In the genomic region with DNA sequence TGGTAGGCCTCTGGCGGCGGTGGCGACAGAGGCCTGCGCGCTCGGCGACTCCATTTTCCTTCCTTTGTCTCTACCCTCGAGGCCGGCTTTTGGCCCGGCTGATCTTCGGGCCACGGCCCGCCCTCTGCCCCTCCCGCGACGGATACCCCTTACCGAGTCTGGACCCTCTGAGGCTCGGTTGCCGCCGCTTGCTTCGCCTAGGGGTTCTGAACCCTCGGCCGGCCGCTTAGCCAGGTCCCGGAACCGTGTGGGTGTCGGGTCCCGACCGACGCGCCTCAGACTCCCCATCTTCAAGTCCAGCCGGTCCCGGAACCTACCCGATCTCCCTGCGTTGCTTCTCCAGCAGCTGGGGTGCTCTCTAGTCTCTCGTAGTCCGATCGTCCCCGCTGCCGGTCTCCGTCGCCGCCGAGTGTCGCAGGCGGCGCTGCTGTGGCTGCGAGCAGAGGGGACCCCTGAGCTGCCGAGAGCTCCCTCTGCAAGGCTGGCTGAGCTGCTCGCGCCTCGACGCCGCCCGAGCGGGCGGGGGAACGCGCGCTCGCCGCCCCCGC, we compare ENCODE assay signal across 9 mouse cellular contexts. TPM values are rescaled to one million over a fixed set of nuclear protein-coding genes. Genes with fewer than 3 reads are reported as not detected.
DNase-seq lines count a peak whose midpoint lies in the region; ATAC-seq and TF ChIP-seq lines count a peak whose summit lies in the region.
"Had no signal": no experiment of that assay in that cellular context is flagged by ENCODE, and none has a peak within 500 bp of the region (broad histone marks: within the 10 kb centered on the region; RNA-seq: fewer than 3 reads in every experiment).

A gene (minus strand): TSS at position 431 of the 548 bp plus-strand sequence.

- no peak for TF ChIP-seq EP300 in heart, postnatal 0 days (IDR thresholded peaks at IDR 0.05; ENCODE audit: low read depth)

- H3K27me3 ChIP-seq in heart, embryonic 10.5 days (ENCODE audit: insufficient read depth, poor library complexity, severe bottlenecking): no peaks in the 10 kb centered on the region
- H3K27me3 ChIP-seq in embryonic facial prominence, embryonic 10.5 days (replicated peaks; ENCODE audit: low read depth, poor library complexity, severe bottlenecking): no peaks in the 10 kb centered on the region
- no peaks in the 10 kb centered on the region for H3K27me3 ChIP-seq in heart, postnatal 0 days (ENCODE audit: control insufficient read depth, insufficient read depth, low read length)
- no peaks in the 10 kb centered on the region for H3K27me3 ChIP-seq in limb, embryonic 12.5 days
- H3K27me3 ChIP-seq in midbrain, embryonic 13.5 days: no peaks in the 10 kb centered on the region
- H3K27me3 ChIP-seq in testis, adult 2 months (ENCODE audit: control insufficient read depth, insufficient read depth, low read length): no peaks in the 10 kb centered on the region

- peak within 1 kb of the TSS; percentile 97 for H3K9ac ChIP-seq in heart, postnatal 0 days (replicated peaks; ENCODE audit: low read depth, low read length)
- peak within 1 kb of the TSS; percentile 98 for H3K9ac ChIP-seq in limb, embryonic 12.5 days (replicated peaks)
- peak within 1 kb of the TSS; percentile 88 for H3K9ac ChIP-seq in midbrain, embryonic 13.5 days (replicated peaks)

- ATAC-seq in heart, postnatal 0 days (ENCODE audit: insufficient read depth, low read depth): peak; percentile 25
- ATAC-seq in limb, embryonic 12.5 days (ENCODE audit: insufficient number of reproducible peaks, insufficient read depth, low FRiP score, low TSS enrichment, low read depth): peak; percentile 42
- peak; percentile 46 for ATAC-seq in midbrain, embryonic 13.5 days

- peak within 1 kb of the TSS; percentile 94 for H3K4me3 ChIP-seq in heart, embryonic 10.5 days
- peak within 1 kb of the TSS; percentile 96 for H3K4me3 ChIP-seq in embryonic facial prominence, embryonic 10.5 days
- peak within 1 kb of the TSS; percentile 83 for H3K4me3 ChIP-seq in heart, postnatal 0 days (ENCODE audit: low read depth, low read length)
- peak within 1 kb of the TSS; percentile 86 for H3K4me3 ChIP-seq in limb, embryonic 12.5 days (replicated peaks)
- peak within 1 kb of the TSS; percentile 86 for H3K4me3 ChIP-seq in midbrain, embryonic 13.5 days (replicated peaks)
- H3K4me3 ChIP-seq in testis, adult 2 months (ENCODE audit: control insufficient read depth, low read depth, low read length): peak within 1 kb of the TSS; percentile 97

- H3K4me2 ChIP-seq in heart, postnatal 0 days (ENCODE audit: low read depth, low read length): peak within 1 kb of the TSS; percentile 71
- peak within 1 kb of the TSS; percentile 89 for H3K4me2 ChIP-seq in limb, embryonic 12.5 days
- peak within 1 kb of the TSS; percentile 86 for H3K4me2 ChIP-seq in midbrain, embryonic 13.5 days (replicated peaks)

- TF ChIP-seq CTCF in heart, postnatal 0 days (IDR thresholded peaks at IDR 0.05; ENCODE audit: low read depth): peak; percentile 18; the same call in 1 of the 2 replicates
- TF ChIP-seq CTCF in testis, adult 2 months (IDR thresholded peaks at IDR 0.05; ENCODE audit: control insufficient read depth, insufficient read depth, insufficient replicate concordance, low read depth, low read length): no peak

- TF ChIP-seq POLR2A in testis, adult 2 months (IDR thresholded peaks at IDR 0.05; ENCODE audit: control insufficient read depth, low read depth, low read length): no peak

- 0 out of 2 replicates have a peak, but pooled peaks cover 4% of the 10 kb centered on the region for H3K36me3 ChIP-seq in heart, embryonic 10.5 days
- H3K36me3 ChIP-seq in embryonic facial prominence, embryonic 10.5 days (replicated peaks): peaks cover 17% of the 10 kb centered on the region
- H3K36me3 ChIP-seq in heart, postnatal 0 days (replicated peaks; ENCODE audit: control insufficient read depth, insufficient read depth, low read length): no peaks in the 10 kb centered on the region
- H3K36me3 ChIP-seq in limb, embryonic 12.5 days: no peaks in the 10 kb centered on the region
- H3K36me3 ChIP-seq in midbrain, embryonic 13.5 days: peaks cover 4% of the 10 kb centered on the region; the same call in 1 of the 2 replicates
- no peaks in the 10 kb centered on the region for H3K36me3 ChIP-seq in testis, adult 2 months (ENCODE audit: control insufficient read depth, insufficient read depth, low read length)

- DNase-seq in heart, embryonic 10.5 days (ENCODE audit: low spot score): peak; percentile 90
- no peak for DNase-seq in heart, adult 9 months (ENCODE audit: low spot score in 2 of 2)
- peak; percentile 64 for DNase-seq in MN1 (ENCODE audit: low spot score)
- no peak for DNase-seq in embryonic facial prominence, embryonic 10.5 days (ENCODE audit: low spot score)
- DNase-seq in heart, postnatal 0 days (ENCODE audit: low spot score): peak; percentile 54

- under 1% methylated on average over 63 of the region's 63 CpGs for WGBS in heart, embryonic 10.5 days
- WGBS in embryonic facial prominence, embryonic 10.5 days: under 1% methylated on average over 63 of the region's 63 CpGs
- under 1% methylated on average over 59 of the region's 63 CpGs for WGBS in heart, postnatal 0 days
- under 1% methylated on average over 62 of the region's 63 CpGs for WGBS in limb, embryonic 12.5 days
- under 1% methylated on average over 59 of the region's 63 CpGs for WGBS in midbrain, embryonic 13.5 days

- peak within 1 kb of the TSS; percentile 99 for H3K27ac ChIP-seq in heart, embryonic 10.5 days
- peak within 1 kb of the TSS; percentile 100 for H3K27ac ChIP-seq in embryonic facial prominence, embryonic 10.5 days (replicated peaks)
- H3K27ac ChIP-seq in heart, postnatal 0 days (ENCODE audit: low read depth): peak within 1 kb of the TSS; percentile 98
- peak within 1 kb of the TSS; percentile 100 for H3K27ac ChIP-seq in limb, embryonic 12.5 days
- peak within 1 kb of the TSS; percentile 97 for H3K27ac ChIP-seq in midbrain, embryonic 13.5 days
- H3K27ac ChIP-seq in testis, adult 2 months (ENCODE audit: control insufficient read depth, insufficient read depth, low read depth, low read length): peak within 1 kb of the TSS; percentile 90

- H3K4me1 ChIP-seq in heart, embryonic 10.5 days: peaks cover 18% of the 10 kb centered on the region
- H3K4me1 ChIP-seq in embryonic facial prominence, embryonic 10.5 days: peaks cover 29% of the 10 kb centered on the region
- peaks cover 22% of the 10 kb centered on the region for H3K4me1 ChIP-seq in heart, postnatal 0 days (ENCODE audit: control insufficient read depth, insufficient read depth)
- peaks cover 33% of the 10 kb centered on the region for H3K4me1 ChIP-seq in limb, embryonic 12.5 days (replicated peaks)
- peaks cover 39% of the 10 kb centered on the region for H3K4me1 ChIP-seq in midbrain, embryonic 13.5 days (replicated peaks)
- peaks cover 2% of the 10 kb centered on the region; the same call in 1 of the 2 replicates for H3K4me1 ChIP-seq in testis, adult 2 months (ENCODE audit: control insufficient read depth, insufficient read depth, low read length)

- H3K9me3 ChIP-seq in heart, embryonic 10.5 days: no peaks in the 10 kb centered on the region
- H3K9me3 ChIP-seq in embryonic facial prominence, embryonic 10.5 days: no peaks in the 10 kb centered on the region
- H3K9me3 ChIP-seq in heart, postnatal 0 days (replicated peaks; ENCODE audit: control insufficient read depth, low read length): no peaks in the 10 kb centered on the region
- no peaks in the 10 kb centered on the region for H3K9me3 ChIP-seq in limb, embryonic 12.5 days
- no peaks in the 10 kb centered on the region for H3K9me3 ChIP-seq in midbrain, embryonic 13.5 days

RNA-seq across cellular contexts. Expression of the gene that starts here (rescaled TPM):
- 0.31 and 0.35 TPM in 2 replicates for polyA plus RNA-seq in heart, embryonic 10.5 days (2016; fragmentation: Nextera tagmentation; extraction: Ambion mirVana)
- 0.59 and 0.64 TPM in 2 replicates for polyA plus RNA-seq in embryonic facial prominence, embryonic 10.5 days (2016; fragmentation: Nextera tagmentation; extraction: Ambion mirVana)
- total RNA-seq in heart, postnatal 0 days (2014; rRNA removed; ENCODE audit: low replicate concordance): not detected in 2 replicates
- polyA plus RNA-seq in heart, postnatal 0 days (2015; fragmentation: Nextera tagmentation; extraction: Ambion mirVana): 0.25 and 0.53 TPM in 2 replicates
- polyA plus RNA-seq in limb, embryonic 12.5 days (2016; fragmentation: Nextera tagmentation; extraction: Ambion mirVana): 0.97 and 1.4 TPM in 2 replicates
- 0.80 and 1.1 TPM in 2 replicates for polyA plus RNA-seq in midbrain, embryonic 13.5 days (2015; fragmentation: Nextera tagmentation; extraction: Ambion mirVana)
- not detected in 2 replicates for polyA plus RNA-seq in testis, adult 2 months (2012; rRNA removed)
- total RNA-seq: left cerebral cortex, postnatal 36 days had no signal

Comparison
In these comparisons a context has a peak if more than half of its experiments do, and no peak if none do; other contexts are left out.
1. Peak in DNase-seq, H3K4me3 ChIP-seq and H3K27ac ChIP-seq in heart, embryonic 10.5 days; RNA of the gene not detected or under 1 TPM.
2. Peak in DNase-seq, ATAC-seq, H3K4me3 ChIP-seq, H3K27ac ChIP-seq, H3K9ac ChIP-seq and H3K4me2 ChIP-seq in heart, postnatal 0 days; RNA of the gene not detected or under 1 TPM.